Mouse (Mus musculus) layer of hippocampus, postnatal 25 days (tissue): ENCODE measurements around the gene Wdhd1. TPM values are rescaled to one million over a fixed set of nuclear protein-coding genes. Genes with fewer than 3 reads are reported as not detected.

Experiments
- total RNA-seq, 2 experiments: library from RNA; stranded (reverse); gene quantifications; 2 replicates each; pipeline ENCODE4 v1.2.3; 2021

Gene Wdhd1
- total RNA-seq, 2 experiments from 2014 or later = 5.1 to 5.4 TPM

Other genes starting within 250 kb of the Wdhd1 start
- 1 to 10 TPM; 1.5 to 1.8 TPM for gene Gch1, start 87.4 kb downstream of the Wdhd1 start, total RNA-seq
- 10 to 100 TPM; 11.1 TPM for gene Socs4, start 74 bp upstream of the Wdhd1 start, total RNA-seq
- gene Mapk1ip1l, start 21.4 kb upstream of the Wdhd1 start, total RNA-seq = 10 to 100 TPM; 57.4 to 61.4 TPM
- gene Lgals3, start 90.9 kb upstream of the Wdhd1 start, total RNA-seq = 1 to 10 TPM in 1 of 2 experiments, under 1 TPM in 1; 0.91 to 1.3 TPM
- gene Dlgap5, start 141.6 kb upstream of the Wdhd1 start, total RNA-seq = under 1 TPM; 0.34 to 0.61 TPM
- 10 to 100 TPM; 86.2 to 90.9 TPM for gene Fbxo34, start 173.6 kb upstream of the Wdhd1 start, total RNA-seq